Mouse (Mus musculus) heart, adult 18-20 months (tissue): ENCODE data around the gene Gusb. TPM values are rescaled to one million over a fixed set of nuclear protein-coding genes. Genes with fewer than 3 reads are reported as not detected.

ENCODE experiments used
- DNase-seq, 2 experiments: peaks; one replicate each; pipeline ENCODE4 v3.0.0; 2021 to 2022; ENCODE audit warnings: mixed read lengths in 1 of 2
- total RNA-seq, 2 experiments: library from RNA; stranded (reverse); gene quantifications; 2 replicates each; pipeline ENCODE4 v1.2.3; 2021

Gusb gene
- total RNA-seq, 2 experiments from 2014 or later, result 14.1 TPM

DNA sequence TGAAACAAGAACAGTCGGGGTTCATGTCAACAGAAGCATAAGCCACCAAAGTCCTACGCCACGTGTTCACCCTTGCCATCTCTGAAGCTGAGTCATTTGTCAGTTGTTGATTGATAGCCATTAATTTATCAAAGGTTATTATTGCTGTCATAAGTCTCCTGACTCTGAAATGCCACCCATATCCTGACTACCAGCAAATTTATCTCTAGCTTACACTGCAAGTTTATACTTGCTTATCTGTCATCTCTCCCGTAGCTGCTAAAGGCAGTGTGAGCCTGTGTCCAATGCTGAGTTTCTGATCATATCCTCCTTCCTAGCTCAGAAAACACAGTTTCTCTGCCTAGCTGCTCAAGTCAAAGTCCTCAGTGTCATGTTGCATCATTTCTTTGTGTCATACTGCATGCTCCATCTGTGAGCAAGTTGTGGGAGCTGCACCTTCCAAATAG is 28.0 kb downstream of the Gusb start:
- DNase-seq, result no peak

DNA sequence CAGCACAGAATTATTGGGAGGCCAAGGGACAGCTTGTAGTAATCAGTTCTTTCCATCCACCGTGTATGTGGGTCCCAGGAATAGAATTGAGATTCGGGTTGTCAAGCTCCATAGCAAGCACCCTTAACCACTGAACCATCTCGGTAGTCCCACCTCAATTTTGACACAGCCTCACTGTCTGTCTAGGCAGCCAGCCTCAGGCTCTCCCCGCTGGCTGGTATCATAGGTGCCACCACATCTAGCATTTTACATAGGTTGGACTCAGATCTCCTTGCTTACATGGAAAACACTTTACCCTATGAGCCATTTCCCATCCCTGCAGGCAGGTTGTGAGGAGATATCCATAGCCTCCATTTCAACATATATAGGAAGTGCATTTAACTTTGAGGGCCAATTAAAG is 28.5 kb downstream of the Gusb start:
- no peak for DNase-seq

DNA sequence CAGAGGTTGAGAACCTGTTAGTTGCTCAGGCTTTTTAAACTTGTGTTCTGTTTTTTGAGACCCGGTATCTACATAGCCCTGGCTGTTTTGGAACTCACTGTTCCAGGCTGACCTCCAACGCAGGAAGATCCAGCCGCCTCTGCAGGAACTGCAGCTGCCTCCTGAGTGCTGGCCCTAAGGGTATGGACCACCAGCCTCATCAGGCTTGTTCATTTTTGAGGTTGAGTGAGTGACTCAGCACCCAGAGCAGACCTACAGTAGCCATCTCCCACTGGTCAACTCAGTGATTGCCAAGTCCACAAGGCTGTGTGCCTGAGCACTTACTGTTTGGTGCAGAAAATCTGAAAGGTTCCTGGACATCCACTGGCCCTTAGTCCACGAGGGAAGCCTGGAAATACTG is 31.4 kb downstream of the Gusb start:
- DNase-seq, result peak; percentile 13 to 48

DNA sequence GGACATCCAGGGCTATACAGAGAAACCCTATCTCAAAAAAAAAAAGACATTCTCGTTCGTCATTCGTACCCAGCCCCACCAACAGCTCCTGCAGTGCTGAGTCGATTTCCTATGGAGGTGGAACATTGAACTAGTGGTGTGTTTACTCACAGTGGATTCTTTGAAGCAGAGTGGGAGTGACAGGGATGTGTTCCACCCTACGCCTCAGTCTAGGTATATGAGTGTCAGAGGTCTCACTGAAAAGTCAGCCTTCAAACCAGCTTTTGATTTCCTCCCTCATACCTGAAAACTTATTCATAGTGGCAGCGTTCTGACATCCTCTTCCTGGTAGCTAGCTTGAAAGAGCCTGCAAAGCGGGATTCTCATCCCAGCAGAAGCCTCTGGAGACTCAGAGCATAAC is 34.4 kb downstream of the Gusb start:
- no peak for DNase-seq

DNA sequence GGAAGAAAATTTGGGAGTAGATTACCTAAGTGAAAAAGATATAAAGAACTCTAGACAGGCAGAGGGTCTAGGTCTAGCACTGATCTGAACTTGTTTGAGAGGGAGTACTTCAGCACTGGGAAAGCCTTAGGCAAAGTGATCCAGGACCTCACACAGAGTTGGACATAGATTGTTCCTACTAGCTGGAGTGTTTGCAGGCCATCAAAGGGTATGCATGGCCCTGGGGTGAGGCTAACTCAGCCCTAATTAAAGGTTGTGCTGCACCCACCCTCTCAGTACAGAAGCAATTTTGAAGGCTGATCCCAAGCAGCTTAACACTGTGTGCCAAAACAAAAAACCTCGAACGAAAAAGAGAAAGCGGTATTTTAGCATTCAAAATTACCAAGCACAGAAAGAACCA is 36.4 kb downstream of the Gusb start:
- DNase-seq, result no peak

DNA sequence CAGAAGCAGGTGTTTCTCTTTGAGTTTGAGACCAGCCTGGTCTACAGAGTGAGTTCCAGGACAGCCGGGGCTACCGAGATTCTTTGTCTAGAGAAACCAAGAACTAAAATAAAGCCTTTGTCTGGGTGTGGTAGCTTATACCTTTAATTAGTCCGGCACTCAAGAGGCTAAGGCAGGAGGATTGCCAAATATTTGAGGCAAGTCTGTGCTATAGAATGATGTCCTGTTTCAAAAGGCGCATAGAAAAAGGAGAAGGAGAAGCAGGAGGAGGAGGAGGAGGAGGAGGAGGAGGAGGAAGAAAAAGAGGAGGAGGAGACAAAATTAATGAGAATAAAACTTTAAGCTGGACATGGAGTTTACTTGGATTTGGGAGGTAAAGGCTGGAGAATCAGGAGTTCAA is 39.6 kb downstream of the Gusb start:
- DNase-seq, result no peak

DNA sequence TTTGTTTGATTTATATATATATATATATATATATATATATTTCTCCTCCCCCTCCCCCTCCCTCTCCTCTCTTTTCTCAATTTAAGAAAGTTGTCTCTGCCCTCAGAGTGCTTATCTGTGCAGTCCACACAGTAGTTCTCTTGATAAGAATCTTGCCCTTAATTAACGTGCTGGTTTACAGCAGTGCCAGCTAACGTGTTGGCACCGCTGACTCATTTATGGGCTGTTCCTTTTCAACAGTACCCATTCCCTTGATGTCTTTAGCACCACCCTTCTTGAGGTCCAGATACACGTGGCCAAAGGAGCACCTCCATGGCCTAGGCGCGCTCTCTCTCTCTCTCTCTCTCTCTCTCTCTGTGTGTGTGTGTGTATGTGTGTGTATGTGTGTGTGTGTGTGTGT is 47.1 kb downstream of the Gusb start:
- DNase-seq, result no peak

DNA sequence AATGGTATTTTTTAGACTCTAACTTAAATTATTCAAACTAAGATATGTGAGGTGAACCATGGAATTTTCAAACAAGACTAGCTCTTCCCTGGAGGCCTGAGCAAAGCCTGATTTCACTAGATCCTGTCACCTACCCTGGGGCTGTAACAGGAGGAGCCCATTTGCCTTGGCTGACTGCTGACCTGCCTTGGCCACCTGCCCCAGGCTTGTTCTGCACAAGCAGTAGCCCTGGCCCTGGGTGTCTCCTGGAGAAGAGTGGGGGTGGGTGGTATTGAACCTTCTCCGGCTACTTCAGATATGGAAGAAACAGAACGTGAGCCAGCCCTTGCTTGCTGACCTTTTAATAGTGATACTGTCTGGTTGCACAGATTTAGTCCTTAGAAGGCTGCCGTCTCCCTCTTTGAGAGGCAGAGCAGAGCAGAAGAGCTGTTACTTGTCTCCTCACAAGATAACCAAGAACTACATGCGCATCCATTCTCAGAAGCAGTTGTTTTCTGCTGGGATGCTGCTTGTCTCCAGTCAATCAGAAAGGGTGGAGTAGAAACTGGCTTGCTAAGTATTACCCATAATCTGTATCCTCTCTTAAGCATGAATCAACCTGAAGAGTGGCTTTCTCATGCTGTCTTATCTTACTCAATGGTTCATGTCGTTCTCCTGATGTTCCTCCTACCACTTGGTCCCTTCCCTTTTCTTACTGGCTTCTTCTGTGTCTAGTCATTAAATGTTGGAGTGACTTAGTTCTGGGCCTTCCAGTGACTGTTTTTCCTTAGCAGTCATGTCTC is 48.2 kb downstream of the Gusb start:
- DNase-seq, result peak; percentile 26 to 43

DNA sequence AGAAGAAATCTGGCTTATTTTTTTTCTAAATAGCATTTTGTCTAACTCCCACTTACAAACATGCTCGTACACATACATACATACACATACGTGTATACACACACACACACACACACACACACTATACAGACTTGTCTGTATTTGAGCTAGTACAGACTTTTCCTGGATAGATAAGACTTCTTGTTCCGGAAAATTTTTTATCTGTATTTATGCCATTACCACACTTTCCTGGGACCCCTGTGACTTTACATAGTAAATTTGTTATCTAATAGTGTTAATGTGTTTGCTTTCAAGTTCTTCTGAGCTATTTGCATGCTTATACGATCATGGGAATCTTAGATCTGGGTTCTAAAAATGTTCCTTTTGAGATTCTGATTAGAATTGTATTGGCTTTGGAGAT is 50.7 kb downstream of the Gusb start:
- DNase-seq, result no peak

DNA sequence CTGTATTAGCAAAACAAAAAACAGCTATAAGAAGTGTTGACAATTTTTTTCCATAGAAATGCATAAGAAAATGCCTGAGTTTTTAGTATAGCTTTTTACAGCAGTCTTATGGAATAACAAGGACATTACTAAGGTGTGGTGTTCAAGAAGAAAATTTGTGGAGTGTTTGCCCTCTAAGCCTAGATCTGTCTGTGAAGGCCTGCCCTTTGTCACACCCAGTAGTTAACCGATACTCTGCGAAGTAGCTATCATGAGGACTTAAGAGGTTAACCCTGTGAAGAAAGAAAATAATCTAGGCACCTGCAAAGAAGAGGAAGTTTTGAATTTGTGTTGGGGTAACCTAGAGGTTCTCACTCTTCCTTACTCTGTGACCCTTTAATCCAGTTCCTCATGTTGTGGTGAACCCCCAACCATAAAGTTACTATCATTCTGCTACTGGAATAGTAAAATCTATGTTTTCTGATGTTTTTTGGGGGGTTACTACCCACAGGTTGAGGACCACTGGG is 55.3 kb downstream of the Gusb start:
- DNase-seq, result no peak

DNA sequence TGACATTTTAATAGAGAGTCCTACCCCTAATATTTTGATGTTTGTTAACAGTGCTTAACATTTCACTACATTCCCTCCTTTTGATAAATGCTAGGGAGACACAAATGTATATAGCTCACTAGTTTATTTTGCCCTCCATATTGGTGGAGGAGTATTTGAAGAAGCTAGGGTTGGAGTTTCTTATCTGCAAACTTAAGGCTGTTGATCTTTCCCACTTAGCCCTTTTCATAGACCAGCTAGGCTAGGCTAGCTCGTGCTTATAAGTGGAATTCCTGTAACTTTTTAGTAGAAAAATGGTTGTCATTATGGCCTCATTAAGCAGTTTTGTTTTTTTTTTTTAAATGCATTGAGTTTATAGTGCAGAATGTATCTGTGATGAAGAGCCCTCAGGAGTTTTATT is 59.4 kb downstream of the Gusb start:
- DNase-seq, result no peak

DNA sequence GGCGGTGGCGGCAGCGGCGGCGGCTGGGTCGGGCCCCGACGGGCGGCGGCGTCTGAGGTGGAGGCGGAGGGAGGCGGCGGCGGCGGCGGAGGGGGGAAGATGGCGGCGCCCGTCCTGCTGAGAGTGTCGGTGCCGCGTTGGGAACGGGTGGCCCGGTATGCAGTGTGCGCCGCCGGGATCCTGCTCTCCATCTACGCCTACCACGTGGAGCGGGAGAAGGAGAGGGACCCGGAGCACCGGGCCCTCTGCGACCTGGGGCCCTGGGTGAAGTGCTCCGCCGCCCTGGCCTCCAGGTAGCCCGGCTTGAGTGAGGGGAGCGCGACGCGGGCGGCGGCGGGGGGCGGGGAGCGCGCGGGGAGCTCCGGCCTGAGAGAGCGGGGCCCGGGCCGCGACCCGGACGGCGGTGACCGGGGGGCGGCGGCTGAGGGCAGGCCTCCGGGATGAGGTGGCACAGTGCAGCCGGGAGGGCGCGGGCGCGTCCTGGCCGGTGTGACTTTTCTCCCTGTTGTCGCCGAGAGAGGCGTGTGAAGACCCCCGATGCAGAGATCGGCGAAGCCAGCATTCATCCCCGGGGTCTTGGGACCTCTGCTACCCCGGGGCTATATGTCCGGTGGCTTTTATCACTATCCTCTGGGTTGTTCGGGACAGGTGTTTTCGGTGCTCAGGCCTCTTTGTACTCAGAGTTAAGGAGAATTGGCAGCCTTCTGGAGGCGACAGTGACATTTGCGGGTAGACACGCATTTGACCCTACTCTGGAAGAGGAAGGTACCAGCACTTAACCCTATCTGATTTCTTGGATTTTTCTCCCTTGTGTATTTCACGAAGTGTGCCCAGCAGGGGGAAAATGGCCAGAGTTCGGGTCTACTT is 60.5 kb downstream of the Gusb start:
- peak; percentile 31 to 41 for DNase-seq

DNA sequence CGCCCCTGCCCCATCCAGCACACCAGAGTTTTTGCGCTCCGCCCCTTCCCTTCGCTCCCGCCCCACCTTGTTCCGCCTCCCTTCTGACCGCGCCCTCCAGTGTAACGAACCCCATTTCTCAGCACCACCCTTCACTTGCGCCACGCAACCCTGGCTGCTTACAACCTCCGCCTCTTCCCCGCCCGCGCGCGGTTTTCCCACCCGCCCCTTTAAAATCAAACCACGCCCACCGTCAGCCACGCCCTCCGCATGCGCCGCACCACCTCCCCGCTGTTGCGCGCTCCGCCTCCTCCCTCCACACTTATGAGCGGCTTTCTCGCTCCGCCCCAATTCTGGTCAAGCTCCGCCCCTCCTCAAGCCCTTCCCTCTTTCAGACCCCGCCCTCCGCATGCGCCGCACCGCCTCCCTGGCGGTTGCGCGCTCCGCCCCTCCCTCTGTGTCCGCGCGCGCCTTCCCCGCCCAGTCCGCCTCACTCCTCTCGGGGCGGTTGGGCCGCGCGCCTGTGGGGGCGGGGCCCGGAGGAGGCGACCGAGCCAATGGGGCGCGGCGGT is 61.3 kb downstream of the Gusb start, which contains the start of gene Vkorc1l1:
TSS of gene Vkorc1l1 (plus strand) at position 476 of the 551 bp plus-strand sequence.
- peak; percentile 99 for DNase-seq

DNA sequence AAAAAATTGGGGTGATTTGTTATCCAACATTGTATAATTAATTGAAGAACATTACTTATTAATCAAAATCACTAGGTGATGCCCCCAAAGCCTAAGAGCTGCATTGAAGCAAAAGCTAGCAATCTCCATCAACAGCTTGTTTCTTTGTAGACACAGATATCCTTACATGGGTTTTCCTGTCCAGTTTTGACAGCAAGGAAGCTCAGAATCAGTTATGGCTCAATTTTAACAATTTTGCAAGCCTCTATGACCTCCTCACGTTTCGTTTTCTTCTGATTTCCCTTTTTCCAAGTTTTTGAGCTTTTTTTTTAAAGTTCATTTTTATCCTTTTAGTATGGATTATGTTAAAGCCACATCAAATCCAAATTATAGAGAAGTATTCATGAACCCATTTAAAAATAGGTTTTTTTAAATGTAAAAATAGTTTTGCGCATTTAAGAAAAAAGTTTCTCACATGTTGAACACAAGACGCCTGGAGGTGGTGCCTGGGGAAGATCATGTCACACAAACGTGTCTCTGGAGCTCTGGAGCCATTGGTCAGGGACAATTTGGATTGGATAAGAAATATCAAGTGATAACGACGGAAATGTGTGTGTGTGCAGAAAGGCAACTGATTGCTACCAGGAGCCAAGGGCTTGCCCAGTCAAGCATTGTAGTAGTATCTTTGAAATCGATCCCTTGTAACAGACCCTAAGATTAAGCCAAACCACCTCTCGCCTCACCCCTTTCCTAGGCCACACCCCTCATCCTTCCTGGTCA is 61.9 kb downstream of the Gusb start:
- DNase-seq, result no peak

DNA sequence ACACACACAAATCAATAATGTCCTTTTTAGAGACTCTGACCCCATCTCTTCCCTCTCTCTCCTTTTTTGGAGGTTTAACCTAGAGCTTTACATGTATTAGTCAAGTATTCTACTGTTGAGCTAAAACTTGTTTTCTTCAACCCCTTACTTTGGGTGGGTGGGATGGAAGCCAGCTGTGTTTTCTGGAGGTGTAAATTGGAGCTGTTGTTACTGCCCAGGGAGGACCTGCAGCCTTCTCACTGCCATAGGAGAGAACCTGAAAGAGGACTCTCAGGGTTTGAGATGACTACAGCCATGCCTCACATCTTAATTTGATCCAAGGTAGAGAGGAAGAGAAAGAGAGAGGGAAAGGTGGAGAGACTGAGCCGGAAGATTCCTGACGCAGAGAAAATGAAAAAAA is 62.6 kb downstream of the Gusb start:
- no peak for DNase-seq

Other genes starting within 250 kb of the Gusb start
- gene Psph, start 215.6 kb downstream of the Gusb start, total RNA-seq, result 10 to 100 TPM in 1 of 2 experiments, 1 to 10 TPM in 1; 8.9 to 10.7 TPM
- 10 to 100 TPM; 10.3 to 11.9 TPM for gene Sumf2, start 156.1 kb downstream of the Gusb start, total RNA-seq
- 1,000 to 10,000 TPM; 1,175 to 1,318 TPM for gene Chchd2, start 115.6 kb downstream of the Gusb start, total RNA-seq
- under 1 TPM; 0.46 to 0.69 TPM for gene Zbed5, start 107.3 kb downstream of the Gusb start, total RNA-seq
- gene Phkg1, start 104.5 kb downstream of the Gusb start, total RNA-seq, result 10 to 100 TPM; 14.3 to 14.7 TPM
- 1 to 10 TPM in 1 of 2 experiments, under 1 TPM in 1; 0.45 to 1.1 TPM for gene Nupr1l, start 94.5 kb downstream of the Gusb start, total RNA-seq
- gene Vkorc1l1, start 61.1 kb downstream of the Gusb start, total RNA-seq, result 10 to 100 TPM; 14.6 to 18.4 TPM
- 1 to 10 TPM; 4.6 to 5.0 TPM for gene Asl, start 26.2 kb upstream of the Gusb start, total RNA-seq
- 10 to 100 TPM; 13.8 to 14.8 TPM for gene Crcp, start 26.2 kb upstream of the Gusb start, total RNA-seq
- 1 to 10 TPM; 6.9 to 8.3 TPM for gene Tpst1, start 70.3 kb upstream of the Gusb start, total RNA-seq
- 1 to 10 TPM; 1.9 to 3.0 TPM for gene Kctd7, start 141.8 kb upstream of the Gusb start, total RNA-seq
- 10 to 100 TPM; 23.4 to 24.9 TPM for gene Rabgef1, start 168.7 kb upstream of the Gusb start, total RNA-seq
- gene Tmem248, start 214.0 kb upstream of the Gusb start, total RNA-seq, result 10 to 100 TPM; 37.1 to 39.8 TPM